Mouse (Mus musculus): ENCODE measurements around the gene Gkap1. TPM values are rescaled to one million over a fixed set of nuclear protein-coding genes. Genes with fewer than 3 reads are reported as not detected.

Gene Gkap1
- total RNA-seq, 2 experiments from 2014 or later: 20.4 to 27.6 TPM

- 0 out of 2 replicates have a peak, but pooled peaks have one; percentile 40 for ATAC-seq (replicated peaks; ENCODE audit: low FRiP score, low TSS enrichment, poor library complexity, severe bottlenecking)
Observed at GRCm38 (mm10) chr13:58273411-58274258, 1.9 kb downstream of the Gkap1 start.

GRCm38 (mm10) chr13:58266864-58267263 is 8.6 kb downstream of the Gkap1 start:
- ATAC-seq (replicated peaks; ENCODE audit: low FRiP score, low TSS enrichment, poor library complexity, severe bottlenecking): no peak

GRCm38 (mm10) chr13:58263546-58263945 is 12.0 kb downstream of the Gkap1 start:
- ATAC-seq (replicated peaks; ENCODE audit: low FRiP score, low TSS enrichment, poor library complexity, severe bottlenecking): no peak

- ATAC-seq (replicated peaks; ENCODE audit: low FRiP score, low TSS enrichment, poor library complexity, severe bottlenecking): no peak
Observed at GRCm38 (mm10) chr13:58261674-58262073, 13.8 kb downstream of the Gkap1 start.

GRCm38 (mm10) chr13:58253268-58253667 is 22.2 kb downstream of the Gkap1 start:
- ATAC-seq (replicated peaks; ENCODE audit: low FRiP score, low TSS enrichment, poor library complexity, severe bottlenecking): no peak

- no peak for ATAC-seq (replicated peaks; ENCODE audit: low FRiP score, low TSS enrichment, poor library complexity, severe bottlenecking)
Observed at GRCm38 (mm10) chr13:58248957-58249356, 26.5 kb downstream of the Gkap1 start.

GRCm38 (mm10) chr13:58236536-58236935 is 39.0 kb downstream of the Gkap1 start:
- ATAC-seq (replicated peaks; ENCODE audit: low FRiP score, low TSS enrichment, poor library complexity, severe bottlenecking): no peak

- ATAC-seq (replicated peaks; ENCODE audit: low FRiP score, low TSS enrichment, poor library complexity, severe bottlenecking): peak; percentile 71
Observed at GRCm38 (mm10) chr13:58232611-58233010, 42.9 kb downstream of the Gkap1 start.

- no peak for ATAC-seq (replicated peaks; ENCODE audit: low FRiP score, low TSS enrichment, poor library complexity, severe bottlenecking)
Observed at GRCm38 (mm10) chr13:58232070-58232469, 43.4 kb downstream of the Gkap1 start.

GRCm38 (mm10) chr13:58228624-58229023 is 46.9 kb downstream of the Gkap1 start:
- peak; percentile 46 for ATAC-seq (replicated peaks; ENCODE audit: low FRiP score, low TSS enrichment, poor library complexity, severe bottlenecking)

- ATAC-seq (replicated peaks; ENCODE audit: low FRiP score, low TSS enrichment, poor library complexity, severe bottlenecking): no peak
Observed at GRCm38 (mm10) chr13:58225694-58226093, 49.8 kb downstream of the Gkap1 start.

GRCm38 (mm10) chr13:58220206-58220605 is 55.3 kb downstream of the Gkap1 start:
- ATAC-seq (replicated peaks; ENCODE audit: low FRiP score, low TSS enrichment, poor library complexity, severe bottlenecking): no peak

GRCm38 (mm10) chr13:58217536-58217935 is 58.0 kb downstream of the Gkap1 start:
- ATAC-seq (replicated peaks; ENCODE audit: low FRiP score, low TSS enrichment, poor library complexity, severe bottlenecking): no peak

GRCm38 (mm10) chr13:58216395-58216794 is 59.1 kb downstream of the Gkap1 start:
- ATAC-seq (replicated peaks; ENCODE audit: low FRiP score, low TSS enrichment, poor library complexity, severe bottlenecking): no peak

GRCm38 (mm10) chr13:58215592-58216341 is 59.7 kb downstream of the Gkap1 start, which contains the start of gene Ubqln1:
Gene Ubqln1 (minus strand): TSS chr13:58215653.
- peak; percentile 84 for ATAC-seq (replicated peaks; ENCODE audit: low FRiP score, low TSS enrichment, poor library complexity, severe bottlenecking)

- no peak for ATAC-seq (replicated peaks; ENCODE audit: low FRiP score, low TSS enrichment, poor library complexity, severe bottlenecking)
Observed at GRCm38 (mm10) chr13:58215253-58215591, 60.3 kb downstream of the Gkap1 start.

GRCm38 (mm10) chr13:58214346-58215252 is 60.9 kb downstream of the Gkap1 start:
- ATAC-seq (replicated peaks; ENCODE audit: low FRiP score, low TSS enrichment, poor library complexity, severe bottlenecking): peak; percentile 28; the same call in 1 of the 2 replicates

- ATAC-seq (replicated peaks; ENCODE audit: low FRiP score, low TSS enrichment, poor library complexity, severe bottlenecking): no peak
Observed at GRCm38 (mm10) chr13:58213801-58214200, 61.7 kb downstream of the Gkap1 start.

GRCm38 (mm10) chr13:58212530-58212929 is 63.0 kb downstream of the Gkap1 start:
- ATAC-seq (replicated peaks; ENCODE audit: low FRiP score, low TSS enrichment, poor library complexity, severe bottlenecking): no peak

- ATAC-seq (replicated peaks; ENCODE audit: low FRiP score, low TSS enrichment, poor library complexity, severe bottlenecking): peak; percentile 67
Observed at GRCm38 (mm10) chr13:58210441-58210840, 65.1 kb downstream of the Gkap1 start.
